Mouse (Mus musculus) embryonic facial prominence, embryonic 14.5 days (tissue): ENCODE results near the gene Spta1. TPM values are rescaled to one million over a fixed set of nuclear protein-coding genes. Genes with fewer than 3 reads are reported as not detected.

Experiments used
- polyA plus RNA-seq: library from polyadenylated mRNA; unstranded; fragments of >200 nt; fragmentation: Nextera tagmentation; extraction: Ambion mirVana; gene quantifications from 2 replicates; pipeline ENCODE4 v1.2.1, GENCODE M21; 2014

The Spta1 gene
- polyA plus RNA-seq, 1 experiment from 2014 or later, result 0.57 TPM

Other genes starting within 250 kb of the Spta1 start
- 2.8 and 3.3 TPM in 2 replicates for gene Mndal, start 230.3 kb upstream of the Spta1 start, polyA plus RNA-seq
- 1.2 and 1.4 TPM in 2 replicates for gene Ifi203, start 230.1 kb upstream of the Spta1 start, polyA plus RNA-seq
- gene Ifi202b, start 190.0 kb upstream of the Spta1 start, polyA plus RNA-seq, result 1.4 and 1.7 TPM in 2 replicates
- gene Ifi205, start 141.0 kb upstream of the Spta1 start, polyA plus RNA-seq, result 0.13 and 0.70 TPM in 2 replicates
- 0.17 and 0.18 TPM in 2 replicates for gene Olfr433, start 132.1 kb upstream of the Spta1 start, polyA plus RNA-seq
- not detected in 2 replicates for gene Olfr432, start 123.6 kb upstream of the Spta1 start, polyA plus RNA-seq
- gene Olfr430, start 106.2 kb upstream of the Spta1 start, polyA plus RNA-seq, result 0.08 and 0.57 TPM in 2 replicates
- gene Olfr429, start 88.4 kb upstream of the Spta1 start, polyA plus RNA-seq, result 0.08 TPM in 1 of 2 replicates, not detected in the other
- not detected in 2 replicates for gene Olfr427, start 75.9 kb upstream of the Spta1 start, polyA plus RNA-seq
- gene Olfr231, start 51.6 kb upstream of the Spta1 start, polyA plus RNA-seq, result 0.10 TPM in 1 of 2 replicates, not detected in the other
- gene Olfr424, start 41.3 kb upstream of the Spta1 start, polyA plus RNA-seq, result not detected in 2 replicates
- not detected in 2 replicates for gene Olfr420, start 17.1 kb upstream of the Spta1 start, polyA plus RNA-seq
- 0.18 TPM in 1 of 2 replicates, not detected in the other for gene Olfr419, start 79.3 kb downstream of the Spta1 start, polyA plus RNA-seq
- not detected in 2 replicates for gene Mptx1, start 157.7 kb downstream of the Spta1 start, polyA plus RNA-seq
- not detected in 2 replicates for gene Olfr417, start 192.3 kb downstream of the Spta1 start, polyA plus RNA-seq
- not detected in 2 replicates for gene Olfr248, start 218.3 kb downstream of the Spta1 start, polyA plus RNA-seq